Mouse (Mus musculus) ES-Bruce4 (cell line): ENCODE data around the gene Rbms3. TPM values are rescaled to one million over a fixed set of nuclear protein-coding genes. Genes with fewer than 3 reads are reported as not detected.

Experiments
- H3K27ac ChIP-seq: 2 replicates; pipeline ENCODE4 v1.5.1; 2012; ENCODE audit warnings: low read length, inconsistent platforms; ENCODE audit not compliant: insufficient read depth
- H3K27me3 ChIP-seq: 2 replicates; pipeline ENCODE4 v1.6.1; 2012; ENCODE audit warnings: mild to moderate bottlenecking, low read length, inconsistent platforms; ENCODE audit not compliant: control insufficient read depth, poor library complexity, insufficient read depth, severe bottlenecking
- H3K36me3 ChIP-seq: 2 replicates; pipeline ENCODE4 v1.6.1; 2012; ENCODE audit warnings: inconsistent platforms, mild to moderate bottlenecking, low read length, moderate library complexity; ENCODE audit not compliant: control insufficient read depth, poor library complexity, insufficient read depth, severe bottlenecking
- H3K4me1 ChIP-seq: one replicate; pipeline ENCODE4 v1.8.1; 2011; ENCODE audit warnings: low read length; ENCODE audit not compliant: control insufficient read depth, insufficient read depth
- H3K4me3 ChIP-seq: 2 replicates; pipeline ENCODE4 v1.5.1; 2011; ENCODE audit warnings: low read depth, mild to moderate bottlenecking, low read length
- H3K9ac ChIP-seq: 2 replicates; pipeline ENCODE4 v1.6.1; 2012; ENCODE audit warnings: low read depth, mild to moderate bottlenecking, inconsistent platforms; ENCODE audit not compliant: poor library complexity, severe bottlenecking
- H3K9me3 ChIP-seq: replicated peaks from 2 replicates; pipeline ENCODE4 v1.6.1; 2012; ENCODE audit warnings: mild to moderate bottlenecking, low read length, inconsistent platforms; ENCODE audit not compliant: control insufficient read depth, poor library complexity, insufficient read depth, severe bottlenecking
- CTCF ChIP-seq: IDR thresholded peaks from one replicate; pipeline ENCODE4 v1.8.1; 2011; ENCODE audit warnings: low read depth, low read length
- EP300 ChIP-seq: IDR thresholded peaks from 2 replicates; pipeline ENCODE4 v1.6.1; 2011; ENCODE audit warnings: low read depth, low read length; ENCODE audit not compliant: insufficient read depth
- POLR2A ChIP-seq: IDR thresholded peaks from one replicate; pipeline ENCODE4 v1.8.1; 2011; ENCODE audit warnings: low read length; ENCODE audit not compliant: insufficient read depth
- polyA plus RNA-seq: library from polyadenylated mRNA; stranded (reverse); fragments of >200 nt; gene quantifications from 2 replicates; pipeline ENCODE4 v1.2.4, GENCODE M21; 2011; ENCODE audit warnings: low read depth; ENCODE audit not compliant: missing spikeins, insufficient read depth, insufficient read length

Gene Rbms3
- polyA plus RNA-seq, 1 experiment = 1.8 TPM

- H3K27me3 ChIP-seq = no peaks in the 10 kb centered on the region
- no peaks in the 10 kb centered on the region for H3K36me3 ChIP-seq
- no peaks in the 10 kb centered on the region for H3K9me3 ChIP-seq
- no peak overlapping the region for H3K9ac ChIP-seq
- no peak overlapping the region for H3K27ac ChIP-seq
- no peaks in the 10 kb centered on the region for H3K4me1 ChIP-seq
- TF ChIP-seq CTCF = no peak
- no peak for TF ChIP-seq EP300
- TF ChIP-seq POLR2A = no peak
- no peak overlapping the region for H3K4me3 ChIP-seq
Observed at GRCm38 (mm10) chr9:117121572-117121971, 508.1 kb downstream of the Rbms3 start.

GRCm38 (mm10) chr9:117117181-117117729 lies 512.5 kb downstream of the Rbms3 start:
- no peak for TF ChIP-seq POLR2A
- no peak overlapping the region for H3K9ac ChIP-seq
- H3K9me3 ChIP-seq = no peaks in the 10 kb centered on the region
- H3K36me3 ChIP-seq = no peaks in the 10 kb centered on the region
- H3K27me3 ChIP-seq = no peaks in the 10 kb centered on the region
- H3K4me1 ChIP-seq = no peaks in the 10 kb centered on the region
- H3K27ac ChIP-seq = no peak overlapping the region
- H3K4me3 ChIP-seq = no peak overlapping the region

- TF ChIP-seq CTCF (no peak), POLR2A (no peak), EP300 (no peak)
- Histone ChIP-seq H3K9ac (no peak overlapping the region), H3K36me3 (no peaks in the 10 kb centered on the region)
Observed at GRCm38 (mm10) chr9:117115609-117116008, 514.1 kb downstream of the Rbms3 start.

GRCm38 (mm10) chr9:117113592-117113991 lies 516.1 kb downstream of the Rbms3 start:
- H3K27ac ChIP-seq = no peak overlapping the region

More at GRCm38 (mm10) chr9:117115609-117116008, 514.1 kb downstream of the Rbms3 start:
- Histone ChIP-seq H3K4me3 (no peak overlapping the region), H3K4me1 (no peaks in the 10 kb centered on the region), H3K27me3 (no peaks in the 10 kb centered on the region), H3K27ac (no peak overlapping the region), H3K9me3 (no peaks in the 10 kb centered on the region)

GRCm38 (mm10) chr9:117107926-117108325 lies 521.8 kb downstream of the Rbms3 start:
- Histone ChIP-seq H3K9me3 (no peaks in the 10 kb centered on the region), H3K27me3 (no peaks in the 10 kb centered on the region), H3K4me3 (no peak overlapping the region), H3K36me3 (no peaks in the 10 kb centered on the region), H3K27ac (no peak overlapping the region), H3K4me1 (peaks cover 2% of the 10 kb centered on the region), H3K9ac (no peak overlapping the region)
- no peak for TF ChIP-seq EP300

More at GRCm38 (mm10) chr9:117113592-117113991, 516.1 kb downstream of the Rbms3 start:
- Histone ChIP-seq H3K27me3 (no peaks in the 10 kb centered on the region), H3K4me1 (no peaks in the 10 kb centered on the region), H3K36me3 (no peaks in the 10 kb centered on the region), H3K9ac (no peak overlapping the region), H3K9me3 (no peaks in the 10 kb centered on the region), H3K4me3 (no peak overlapping the region)
- TF ChIP-seq POLR2A (no peak), CTCF (no peak), EP300 (no peak)

- Histone ChIP-seq H3K4me1 (peaks cover 2% of the 10 kb centered on the region), H3K9me3 (no peaks in the 10 kb centered on the region), H3K27ac (no peak overlapping the region), H3K4me3 (no peak overlapping the region), H3K36me3 (no peaks in the 10 kb centered on the region), H3K27me3 (no peaks in the 10 kb centered on the region), H3K9ac (no peak overlapping the region)
- no peak for TF ChIP-seq EP300
- no peak for TF ChIP-seq POLR2A
- TF ChIP-seq CTCF = no peak
Observed at GRCm38 (mm10) chr9:117102198-117102930, 527.3 kb downstream of the Rbms3 start.
